Mouse (Mus musculus) lung, embryonic 14.5 days (tissue): ENCODE measurements at regions not wholly inside any gene's neighbourhood (a gene's known extent, or its start where the extent isn't known, plus 50 kb on each side); places are given as distances from the start of the nearest gene placed in this dataset.

Source experiments
- ATAC-seq: fragments of 200-750 bp; cut with Nextera tagmentation; 2 replicates; pipeline ENCODE4 v1.8.0; 2017; ENCODE audit warnings: mild to moderate bottlenecking, moderate TSS enrichment, moderate library complexity; ENCODE audit not compliant: insufficient read depth
- DNase-seq: peaks from one replicate; pipeline ENCODE4 v3.0.0-alpha.2; 2015
- H3K27ac ChIP-seq: fragments of 300-500 bp; sonication (generic); 2 replicates; pipeline ENCODE4 v1.5.1; 2014; ENCODE audit warnings: low read depth, mild to moderate bottlenecking, moderate library complexity
- H3K27me3 ChIP-seq: fragments of 300-500 bp; sonication (generic); 2 replicates; pipeline ENCODE4 v1.6.1; 2014; ENCODE audit warnings: low read length, control low read depth; ENCODE audit not compliant: insufficient read depth
- H3K36me3 ChIP-seq: fragments of 300-500 bp; sonication (generic); 2 replicates; pipeline ENCODE4 v1.6.1; 2014; ENCODE audit warnings: control low read depth; ENCODE audit not compliant: insufficient read depth
- H3K4me1 ChIP-seq: fragments of 300-500 bp; sonication (generic); 2 replicates; pipeline ENCODE4 v1.6.1; 2014; ENCODE audit warnings: antibody characterized with exemption, control low read depth; ENCODE audit not compliant: insufficient read depth
- H3K4me2 ChIP-seq: fragments of 300-500 bp; sonication (generic); 2 replicates; pipeline ENCODE4 v1.6.1; 2014; ENCODE audit warnings: mild to moderate bottlenecking
- H3K4me3 ChIP-seq: fragments of 300-500 bp; sonication (generic); 2 replicates; pipeline ENCODE4 v1.5.1; 2014; ENCODE audit warnings: low read depth, low read length
- H3K9ac ChIP-seq: fragments of 300-500 bp; sonication (generic); 2 replicates; pipeline ENCODE4 v1.6.1; 2014
- H3K9me3 ChIP-seq: fragments of 300-500 bp; sonication (generic); 2 replicates; pipeline ENCODE4 v1.6.1; 2016; ENCODE audit warnings: low read depth, low read length, control low read depth
- CTCF ChIP-seq: IDR thresholded peaks from 2 replicates; pipeline ENCODE4 v1.5.1; 2016; ENCODE audit warnings: antibody characterized with exemption, low read depth
- WGBS: fragments of 180-500 bp; shearing (Covaris S2); extraction: QIAGEN DNeasy Blood & Tissue Kit; methylation state at CpG from one replicate; pipeline ENCODE4 v1.1.7; 2014; 5-methylcytosine and 5-hydroxymethylcytosine counted together

DNA sequence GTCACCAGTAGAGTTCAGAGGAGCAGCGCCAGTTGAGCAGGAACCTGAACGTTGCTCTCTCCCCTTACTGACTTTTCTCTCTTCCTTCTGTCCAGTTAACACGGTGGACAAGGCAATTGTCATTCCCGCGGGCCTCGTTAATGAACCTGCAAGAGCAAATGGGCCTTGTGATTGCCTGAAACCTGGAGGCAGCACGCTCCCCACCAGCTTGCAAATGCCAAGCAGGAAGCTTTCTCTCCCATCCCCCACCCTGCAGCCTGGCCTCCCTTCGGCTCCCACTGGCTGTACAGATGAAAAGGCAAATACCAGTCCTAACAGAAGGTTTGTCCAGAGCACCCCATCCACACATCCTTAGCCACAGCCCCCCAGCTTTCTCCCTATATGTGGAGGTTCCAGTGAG is 298.3 kb downstream of the Bcor start:
- H3K4me3 ChIP-seq: no peak overlapping the region
- H3K27ac ChIP-seq: no peak overlapping the region
- H3K4me1 ChIP-seq: 0 out of 2 replicates have a peak, but pooled peaks cover 6% of the 10 kb centered on the region
- H3K27me3 ChIP-seq: no peaks in the 10 kb centered on the region
- DNase-seq (peak; percentile 30), ATAC-seq (no peak)
- WGBS: 24% methylated on average over 8 of the region's 8 CpGs
- TF ChIP-seq CTCF: no peak
- no peaks in the 10 kb centered on the region for H3K9me3 ChIP-seq
- no peaks in the 10 kb centered on the region for H3K36me3 ChIP-seq
- H3K9ac ChIP-seq: no peak overlapping the region
- H3K4me2 ChIP-seq: no peak overlapping the region

DNA sequence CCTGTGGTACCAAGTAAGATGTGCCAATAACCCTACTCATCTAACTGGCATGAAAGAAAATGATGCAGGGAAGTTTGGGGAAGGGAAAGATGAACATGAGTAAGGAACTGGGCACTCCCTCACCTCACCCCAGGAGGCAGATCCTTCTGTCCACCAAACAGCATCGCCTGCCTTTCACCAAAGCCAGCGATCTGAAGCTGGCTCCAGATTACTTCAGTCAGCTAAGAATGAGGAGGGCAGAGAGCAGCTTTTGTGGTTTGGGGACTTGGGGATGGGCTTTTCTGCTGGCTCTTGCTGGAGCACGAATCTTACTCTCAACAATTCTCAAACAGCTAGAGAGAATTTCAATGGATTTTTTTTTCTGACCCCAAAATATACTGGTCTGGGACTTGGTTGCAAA is 297.0 kb downstream of the Bcor start:
- Histone ChIP-seq H3K9ac (no peak overlapping the region), H3K4me3 (no peak overlapping the region), H3K27me3 (no peaks in the 10 kb centered on the region), H3K4me2 (no peak overlapping the region), H3K4me1 (0 out of 2 replicates have a peak, but pooled peaks cover 6% of the 10 kb centered on the region), H3K36me3 (no peaks in the 10 kb centered on the region), H3K9me3 (no peaks in the 10 kb centered on the region), H3K27ac (no peak overlapping the region)
- TF ChIP-seq CTCF: no peak
- WGBS: 45% methylated on average over 3 of the region's 3 CpGs
- DNase-seq (no peak), ATAC-seq (no peak)

DNA sequence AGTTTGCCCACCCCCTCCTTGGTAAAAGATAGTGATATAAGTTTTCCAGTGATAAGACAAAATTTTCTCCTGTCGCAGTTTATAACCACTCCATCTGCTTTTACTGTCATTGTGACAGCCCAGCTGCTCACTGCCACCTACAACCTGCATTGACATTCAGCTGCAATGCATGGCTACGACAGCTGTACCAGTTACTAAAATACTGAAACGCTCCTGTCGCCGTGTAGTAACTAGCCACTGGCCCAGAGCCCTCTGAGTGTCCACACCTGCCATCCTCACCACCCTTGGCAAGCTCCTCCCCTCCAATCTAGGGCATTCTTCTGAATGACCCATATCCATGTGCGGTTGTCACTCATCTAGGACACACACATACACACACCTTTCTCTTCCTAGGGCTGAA is 286.2 kb downstream of the Bcor start:
- H3K4me3 ChIP-seq: no peak overlapping the region
- DNase-seq (no peak), ATAC-seq (no peak)
- H3K4me1 ChIP-seq: no peaks in the 10 kb centered on the region
- H3K4me2 ChIP-seq: no peak overlapping the region
- H3K27me3 ChIP-seq: no peaks in the 10 kb centered on the region
- no peaks in the 10 kb centered on the region for H3K36me3 ChIP-seq
- WGBS: 70% methylated on average over 6 of the region's 6 CpGs
- H3K9ac ChIP-seq: no peak overlapping the region
- no peak for TF ChIP-seq CTCF
- H3K9me3 ChIP-seq: no peaks in the 10 kb centered on the region; the same call in 1 of the 2 replicates
- no peak overlapping the region for H3K27ac ChIP-seq

DNA sequence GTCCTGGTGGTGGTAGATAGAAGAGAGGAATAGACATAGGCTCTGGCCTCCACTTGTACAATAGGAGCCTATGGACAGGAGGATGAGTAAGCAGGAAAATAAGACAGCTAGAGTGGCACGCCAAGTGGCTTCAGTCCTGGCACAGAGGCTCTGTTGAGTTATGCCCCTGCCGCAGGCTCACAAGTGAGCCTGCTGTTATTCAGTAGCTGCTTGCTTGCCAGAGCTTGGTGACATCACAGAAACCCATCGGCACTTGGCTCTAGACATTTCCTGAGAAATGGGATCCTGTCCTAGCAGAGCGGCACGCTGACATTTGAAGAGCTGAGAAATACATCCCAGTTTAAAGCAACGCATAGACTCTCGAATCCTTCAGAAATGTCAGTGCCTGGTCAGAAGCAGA is 283.5 kb downstream of the Bcor start:
- H3K4me2 ChIP-seq: no peak overlapping the region
- 78% methylated on average over 7 of the region's 7 CpGs for WGBS
- no peaks in the 10 kb centered on the region for H3K27me3 ChIP-seq
- no peak overlapping the region for H3K9ac ChIP-seq
- DNase-seq (no peak), ATAC-seq (no peak)
- no peak overlapping the region for H3K27ac ChIP-seq
- no peaks in the 10 kb centered on the region for H3K36me3 ChIP-seq
- H3K4me1 ChIP-seq: no peaks in the 10 kb centered on the region
- H3K9me3 ChIP-seq: no peaks in the 10 kb centered on the region
- no peak overlapping the region for H3K4me3 ChIP-seq
- no peak for TF ChIP-seq CTCF

DNA sequence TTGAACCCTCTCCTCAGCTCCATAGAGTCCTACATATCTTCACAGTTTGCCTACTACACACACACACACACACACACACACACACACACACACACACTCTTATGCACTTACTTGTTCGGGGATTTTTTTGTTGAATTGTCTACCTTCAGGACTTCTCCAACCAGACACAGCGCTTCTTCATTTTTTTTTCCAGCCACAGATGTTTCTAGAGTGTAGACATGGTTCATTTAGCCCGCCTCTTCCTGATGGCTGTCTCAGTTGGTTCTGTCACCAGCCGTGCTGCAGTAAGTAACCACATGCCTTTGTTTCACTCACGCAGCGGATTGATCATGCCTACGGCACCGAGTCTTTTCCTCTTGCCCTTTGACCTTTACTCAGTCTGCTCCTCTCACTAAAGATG is 282.1 kb downstream of the Bcor start:
- Histone ChIP-seq H3K4me3 (no peak overlapping the region), H3K36me3 (no peaks in the 10 kb centered on the region), H3K4me1 (no peaks in the 10 kb centered on the region), H3K9me3 (no peaks in the 10 kb centered on the region), H3K4me2 (no peak overlapping the region), H3K27ac (no peak overlapping the region), H3K27me3 (no peaks in the 10 kb centered on the region; the same call in 1 of the 2 replicates), H3K9ac (no peak overlapping the region)
- DNase-seq (no peak), ATAC-seq (no peak)
- no peak for TF ChIP-seq CTCF
- WGBS: 65% methylated on average over 8 of the region's 8 CpGs

DNA sequence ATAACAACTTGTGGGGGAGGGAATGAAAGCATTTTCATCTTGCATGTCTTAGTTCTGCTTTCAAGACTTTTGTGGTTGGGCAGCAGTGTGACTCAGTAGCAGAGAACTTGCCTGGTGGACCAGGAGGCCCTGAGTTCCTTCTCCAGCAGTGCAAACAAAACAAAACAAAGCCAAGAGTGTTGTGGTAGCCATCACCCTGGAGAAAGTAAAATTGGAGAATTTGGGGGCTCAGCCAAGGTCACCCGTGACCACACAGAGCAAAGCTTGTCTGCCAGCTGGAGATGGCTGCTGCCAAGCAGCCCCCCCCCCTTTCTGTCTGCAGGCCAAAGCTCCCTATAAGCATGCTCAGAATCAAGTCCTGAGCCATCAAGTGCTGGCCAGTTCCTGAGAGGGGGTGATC is 279.2 kb downstream of the Bcor start:
- Histone ChIP-seq H3K4me1 (no peaks in the 10 kb centered on the region), H3K27me3 (no peaks in the 10 kb centered on the region; the same call in 1 of the 2 replicates), H3K9ac (no peak overlapping the region), H3K27ac (no peak overlapping the region), H3K36me3 (no peaks in the 10 kb centered on the region), H3K9me3 (no peaks in the 10 kb centered on the region), H3K4me3 (no peak overlapping the region), H3K4me2 (no peak overlapping the region)
- DNase-seq (no peak), ATAC-seq (no peak)
- no peak for TF ChIP-seq CTCF
- WGBS: 38% methylated on average over 1 of the region's 1 CpGs

DNA sequence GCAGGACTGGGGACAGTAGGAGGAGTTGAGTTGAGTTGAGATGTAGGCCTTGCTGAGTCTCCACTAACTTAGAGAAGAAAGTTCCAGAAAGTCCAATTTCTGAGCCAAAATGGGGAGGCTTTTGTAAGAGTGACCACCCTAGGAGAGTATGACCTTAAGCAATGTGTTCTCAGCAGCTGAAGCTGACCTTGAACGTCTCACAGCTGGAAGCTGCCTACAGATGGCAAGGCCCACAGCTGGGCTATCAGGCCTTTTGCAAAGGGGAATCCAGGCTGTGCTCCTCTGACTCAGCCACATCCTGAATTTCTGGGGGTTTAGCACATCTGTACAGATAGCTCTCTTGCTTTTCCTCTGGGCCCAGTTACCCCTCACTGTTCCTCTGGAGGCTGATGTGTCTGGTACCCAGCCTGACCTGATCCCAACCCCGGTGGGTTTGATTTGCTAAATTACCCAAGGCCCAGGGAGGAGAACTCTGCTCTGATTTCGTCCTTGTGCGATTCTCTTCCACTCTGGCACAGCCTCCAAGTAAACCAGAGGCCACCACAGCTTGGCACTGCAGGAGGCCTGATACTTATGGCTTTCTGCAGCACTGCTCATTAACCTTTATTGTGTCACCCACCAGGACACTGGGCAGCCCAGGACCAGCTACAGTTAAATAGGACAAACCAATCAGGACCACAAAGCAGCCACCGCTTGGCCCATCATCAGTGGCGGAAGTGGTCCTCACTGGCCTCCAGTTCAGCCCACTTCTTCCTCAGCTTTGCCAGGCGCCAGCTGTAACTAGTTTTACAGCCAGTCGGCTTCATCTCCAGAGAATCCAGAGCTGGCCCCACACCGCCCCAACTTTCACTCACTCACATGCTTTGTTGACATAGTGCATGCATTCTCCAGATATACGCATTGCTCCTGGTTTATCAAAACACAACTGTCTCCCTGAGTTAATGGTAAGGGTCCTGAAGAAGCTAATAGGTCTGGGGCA is 276.1 kb downstream of the Bcor start:
- H3K4me2 ChIP-seq: no peak overlapping the region
- TF ChIP-seq CTCF: no peak
- 60% methylated on average over 10 of the region's 10 CpGs for WGBS
- DNase-seq (peak; percentile 35), ATAC-seq (no peak; the same call in 1 of the 2 replicates)
- no peak overlapping the region for H3K4me3 ChIP-seq
- H3K36me3 ChIP-seq: no peaks in the 10 kb centered on the region
- no peak overlapping the region for H3K27ac ChIP-seq
- no peak overlapping the region for H3K9ac ChIP-seq
- no peaks in the 10 kb centered on the region for H3K9me3 ChIP-seq
- no peaks in the 10 kb centered on the region for H3K4me1 ChIP-seq
- H3K27me3 ChIP-seq: no peaks in the 10 kb centered on the region; the same call in 1 of the 2 replicates
